Mouse (Mus musculus): ENCODE measurements around the gene Yju2.

Yju2 gene

DNA sequence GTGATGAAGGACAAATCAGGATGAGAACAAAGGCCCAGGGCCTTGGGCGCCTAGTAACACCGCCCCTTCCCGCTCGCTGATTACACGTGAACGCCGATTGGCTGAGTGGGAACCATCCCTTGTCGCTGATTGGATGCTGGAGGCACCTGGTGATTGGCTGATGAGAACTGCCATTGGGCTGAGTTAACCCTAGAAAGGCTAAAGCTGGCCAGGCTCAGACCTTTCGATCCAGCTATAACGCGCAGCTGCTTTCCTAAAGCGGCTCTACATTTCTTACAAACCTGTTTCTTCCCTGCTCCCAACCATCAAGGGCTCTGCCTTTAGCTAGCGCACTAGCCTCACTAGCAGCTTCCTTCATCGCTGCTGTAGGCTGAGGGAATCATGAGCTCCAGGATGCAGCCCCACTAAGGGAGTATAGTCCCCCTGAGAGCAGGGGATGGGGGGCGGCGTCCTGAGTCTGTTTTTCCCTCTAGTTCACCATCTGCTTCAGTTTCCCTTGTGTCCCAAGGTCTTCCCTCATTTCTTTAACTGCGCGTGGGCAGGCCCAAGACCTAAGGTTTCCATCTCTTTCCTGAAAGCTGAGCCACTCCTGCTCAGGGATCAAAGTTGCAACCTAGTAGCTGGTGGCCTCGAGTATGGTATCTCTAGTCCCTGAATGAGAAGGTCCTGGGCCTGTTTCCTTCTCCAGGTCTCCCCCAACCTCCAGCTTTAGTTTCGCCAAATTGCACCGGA lies 49.6 kb downstream of the Yju2 start:
- peak; percentile 78 to 82 for DNase-seq

DNA sequence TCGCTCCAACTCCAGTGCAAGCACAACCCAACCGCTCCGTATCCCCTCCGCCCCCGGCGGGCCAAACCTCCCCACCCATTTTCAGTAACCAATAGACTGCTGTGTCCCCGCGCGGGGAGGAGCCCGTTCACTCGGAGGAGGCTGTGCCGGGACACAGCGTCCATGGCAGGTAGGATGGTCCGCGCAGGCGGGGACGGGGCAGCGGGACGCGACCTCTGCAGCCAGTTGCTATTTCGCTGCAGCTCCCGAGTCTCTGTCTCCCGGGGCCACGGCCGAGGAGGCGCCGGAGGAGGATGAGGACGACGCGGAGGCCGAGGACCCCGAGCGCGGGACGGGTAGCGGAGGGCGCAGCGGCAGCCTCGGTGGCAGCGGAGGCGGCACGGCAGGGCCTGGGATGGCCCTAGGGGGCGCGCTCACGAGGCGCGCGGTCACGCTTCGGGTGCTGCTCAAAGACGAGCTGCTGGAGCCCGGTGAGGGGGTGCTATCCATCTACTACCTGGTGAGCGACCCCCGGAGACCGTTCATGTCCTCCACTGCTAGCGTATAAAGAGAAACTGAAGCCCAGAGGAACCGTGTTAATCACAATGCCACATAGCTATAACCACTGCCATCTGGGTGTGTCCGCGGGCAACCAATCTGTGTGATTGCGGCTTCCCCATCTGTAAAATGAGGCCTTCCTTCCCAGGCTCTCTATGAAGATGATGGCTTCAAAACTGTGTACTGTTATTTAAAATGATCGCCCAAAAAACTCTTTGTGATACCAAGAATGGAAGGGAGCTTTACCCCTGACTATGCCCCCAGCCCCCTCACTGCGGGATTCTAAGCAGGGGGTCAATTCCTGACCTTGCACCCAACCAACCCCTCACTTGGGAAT lies 50.4 kb downstream of the Yju2 start:
- peak; percentile 85 for DNase-seq

GRCm38 (mm10) chr17:56009962-56010240 lies 51.0 kb downstream of the Yju2 start:
- no peak for DNase-seq

DNA sequence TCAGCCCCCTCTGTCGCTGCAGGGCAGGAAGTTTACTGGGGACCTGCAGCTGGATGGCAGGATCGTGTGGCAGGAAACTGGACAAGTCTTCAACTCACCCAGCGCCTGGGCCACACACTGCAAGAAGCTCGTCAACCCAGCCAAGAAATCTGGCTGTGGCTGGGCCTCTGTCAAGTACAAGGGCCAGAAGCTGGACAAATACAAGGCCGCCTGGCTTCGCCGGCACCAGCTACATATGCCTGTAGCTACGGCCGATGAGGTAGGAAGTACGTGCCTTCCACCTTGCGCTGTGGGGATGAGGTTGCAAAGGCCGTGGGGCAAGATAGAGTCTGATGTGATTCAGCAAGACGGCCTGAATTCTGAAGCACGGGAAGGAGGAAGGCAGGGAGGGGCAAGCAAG lies 51.4 kb downstream of the Yju2 start:
- no peak for DNase-seq

GRCm38 (mm10) chr17:56010681-56011080 lies 51.8 kb downstream of the Yju2 start:
- peak; percentile 53 to 78 for DNase-seq

DNA sequence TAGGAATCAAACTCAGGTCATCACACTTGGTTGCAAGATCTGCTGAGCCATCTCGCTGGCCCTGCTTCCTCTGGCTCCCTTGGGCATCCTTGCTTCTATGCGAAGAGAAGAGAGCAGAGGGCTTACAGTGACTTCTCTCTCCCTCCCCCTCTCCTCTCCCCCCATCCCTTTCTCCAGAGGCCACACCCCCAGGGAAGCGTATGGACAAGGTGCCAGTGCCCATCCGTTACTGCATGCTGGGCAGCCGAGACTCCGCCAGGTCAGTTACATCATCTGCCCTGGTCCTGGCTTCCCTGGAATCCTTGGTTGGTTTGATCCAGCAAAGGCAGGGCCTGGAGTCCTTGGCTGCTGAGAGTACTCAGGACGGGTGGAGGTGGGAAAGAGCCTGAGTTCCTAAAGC lies 52.5 kb downstream of the Yju2 start:
- DNase-seq: no peak

DNA sequence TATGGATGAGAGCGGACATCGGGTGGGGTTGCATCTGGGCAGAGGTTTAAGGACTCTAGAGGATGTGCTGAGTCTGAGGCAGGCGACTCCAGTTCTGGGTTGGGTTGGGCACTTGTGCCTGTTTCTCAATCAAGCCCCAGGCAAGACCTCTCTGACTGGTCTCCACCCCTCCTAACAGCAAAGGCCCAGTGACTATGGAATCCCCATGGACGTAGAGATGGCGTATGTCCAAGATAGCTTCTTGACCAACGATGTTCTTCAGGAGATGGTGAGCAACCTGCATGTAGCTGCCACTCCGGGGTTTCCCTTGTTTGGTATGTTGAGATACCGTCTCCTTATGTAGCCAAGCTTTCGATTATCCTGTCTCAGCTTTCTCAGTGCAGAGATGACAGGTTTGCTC lies 56.4 kb downstream of the Yju2 start:
- no peak for DNase-seq

DNA sequence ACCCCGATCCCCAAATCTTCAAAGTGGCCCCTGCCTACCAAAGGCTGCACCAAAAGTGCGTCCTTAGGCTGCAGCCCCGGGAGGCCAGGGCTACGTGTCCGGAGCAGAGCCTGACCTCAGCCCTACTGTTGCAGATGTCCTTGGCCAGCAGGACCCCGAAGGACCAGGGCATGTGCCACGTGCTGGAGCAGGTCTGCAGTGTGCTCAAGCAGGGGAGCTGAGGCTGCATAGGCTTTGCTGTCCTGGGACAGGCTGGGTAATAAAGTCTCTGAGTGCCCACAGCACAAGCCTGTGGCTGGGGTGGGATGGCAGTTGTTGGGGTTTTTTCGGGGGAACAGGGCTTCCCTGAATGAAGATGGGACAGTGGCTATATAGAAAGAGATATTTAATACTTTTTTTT lies 57.5 kb downstream of the Yju2 start:
- no peak for DNase-seq

DNA sequence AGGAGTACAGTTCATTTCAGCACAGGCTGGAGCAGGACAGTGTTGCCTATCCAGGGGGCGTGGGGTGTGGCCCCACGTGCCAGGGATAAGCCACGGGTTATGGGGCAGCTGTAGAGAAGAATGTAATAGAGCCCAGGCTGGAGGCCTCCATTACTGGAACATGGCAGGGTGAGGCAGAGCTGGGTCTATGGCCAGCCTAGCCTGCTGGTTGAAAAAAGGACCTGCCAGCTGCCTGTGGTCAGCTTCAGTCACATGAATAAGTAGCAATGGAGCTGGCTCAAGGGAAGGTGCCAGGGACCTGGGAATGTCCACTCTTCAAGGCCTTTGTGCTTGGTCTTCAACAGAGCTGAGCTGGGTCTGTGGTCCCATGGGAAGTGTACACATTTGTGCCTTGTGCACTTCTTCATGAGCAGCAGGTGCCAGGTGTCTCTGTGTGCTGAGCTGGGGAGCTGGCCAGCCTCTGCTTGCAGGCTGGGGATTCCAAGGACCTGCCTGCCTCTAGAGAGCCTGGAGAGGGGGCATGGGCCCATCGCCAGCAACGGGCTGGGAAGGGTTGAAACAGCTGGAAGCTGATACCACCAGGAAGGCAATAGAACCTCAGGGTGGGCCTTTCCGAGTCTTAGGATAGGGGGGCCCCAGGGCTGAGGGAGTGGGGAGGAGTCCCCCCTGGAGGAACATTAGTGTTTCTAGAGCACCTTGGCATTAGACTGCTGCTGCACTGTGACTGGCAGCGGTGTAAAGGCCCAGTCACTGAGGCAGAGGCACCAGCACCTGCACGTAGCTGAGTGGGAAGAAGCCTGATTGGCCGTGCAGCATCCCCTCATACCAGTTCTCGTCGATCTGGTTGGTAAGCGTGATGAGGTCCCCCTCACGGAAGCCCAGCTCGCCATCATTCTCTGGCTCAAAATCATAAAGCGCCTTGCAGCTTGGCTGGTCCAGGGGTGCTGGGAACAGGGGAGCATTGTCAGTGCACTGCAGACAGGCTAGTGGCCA lies 58.2 kb downstream of the Yju2 start:
- no peak for DNase-seq

GRCm38 (mm10) chr17:56017848-56018247 lies 58.9 kb downstream of the Yju2 start:
- no peak for DNase-seq

Data from spleen, adult 18-20 months (tissue).